Mouse (Mus musculus) heart, embryonic 12.5 days (tissue): Measurements from ENCODE around the gene Alox12. TPM values are rescaled to one million over a fixed set of nuclear protein-coding genes. Genes with fewer than 3 reads are reported as not detected.

ENCODE experiments used
- ATAC-seq: fragments of 200-750 bp; cut with Nextera tagmentation; 2 replicates; pipeline ENCODE4 v1.8.0; 2017; ENCODE audit warnings: moderate TSS enrichment, moderate library complexity; ENCODE audit not compliant: insufficient number of reproducible peaks, low FRiP score
- H3K27ac ChIP-seq: fragments of 300-500 bp; sonication (generic); 2 replicates; pipeline ENCODE4 v1.5.1; 2016; ENCODE audit warnings: mild to moderate bottlenecking, moderate library complexity; ENCODE audit not compliant: poor library complexity, severe bottlenecking
- H3K27me3 ChIP-seq: fragments of 300-500 bp; sonication (generic); replicated peaks from 2 replicates; pipeline ENCODE4 v1.6.1; 2016; ENCODE audit warnings: mild to moderate bottlenecking, moderate library complexity
- H3K36me3 ChIP-seq: fragments of 300-500 bp; sonication (generic); 2 replicates; pipeline ENCODE4 v1.6.1; 2016; ENCODE audit warnings: mild to moderate bottlenecking, moderate library complexity
- H3K4me1 ChIP-seq: fragments of 300-500 bp; sonication (generic); replicated peaks from 2 replicates; pipeline ENCODE4 v1.6.1; 2016; ENCODE audit warnings: mild to moderate bottlenecking
- H3K4me2 ChIP-seq: fragments of 300-500 bp; sonication (generic); 2 replicates; pipeline ENCODE4 v1.6.1; 2016; ENCODE audit warnings: mild to moderate bottlenecking, moderate library complexity
- H3K4me3 ChIP-seq: fragments of 300-500 bp; sonication (generic); 2 replicates; pipeline ENCODE4 v1.5.1; 2016; ENCODE audit warnings: mild to moderate bottlenecking
- H3K9ac ChIP-seq: fragments of 300-500 bp; sonication (generic); 2 replicates; pipeline ENCODE4 v1.6.1; 2016; ENCODE audit warnings: mild to moderate bottlenecking, moderate library complexity
- H3K9me3 ChIP-seq: fragments of 300-500 bp; sonication (generic); replicated peaks from 2 replicates; pipeline ENCODE4 v1.6.1; 2016; ENCODE audit warnings: mild to moderate bottlenecking, moderate library complexity
- WGBS: fragments of 180-500 bp; shearing (Covaris S2); methylation state at CpG from one replicate; pipeline ENCODE4 v1.1.7; 2016; 5-methylcytosine and 5-hydroxymethylcytosine counted together
- polyA plus RNA-seq: library from polyadenylated mRNA; unstranded; fragments of >200 nt; fragmentation: Nextera tagmentation; extraction: Ambion mirVana; gene quantifications from 2 replicates; pipeline ENCODE4 v1.2.1, GENCODE M21; 2016

Alox12 gene
- polyA plus RNA-seq, 1 experiment from 2014 or later = 3.8 TPM

- H3K27me3 ChIP-seq = no peaks in the 10 kb centered on the region
- 56% methylated on average over 3 of the region's 3 CpGs for WGBS
- H3K27ac ChIP-seq = no peak overlapping the region
Measured at GRCm38 (mm10) chr11:70280441-70280840, 25.3 kb upstream of the Alox12 start.

GRCm38 (mm10) chr11:70278961-70279360 lies 23.8 kb upstream of the Alox12 start:
- no peak overlapping the region for H3K4me2 ChIP-seq
- H3K9me3 ChIP-seq = 0 out of 2 replicates have a peak, but pooled peaks cover 6% of the 10 kb centered on the region
- no peak overlapping the region for H3K4me3 ChIP-seq
- WGBS = 84% methylated on average over 3 of the region's 3 CpGs
- ATAC-seq = no peak
- H3K27me3 ChIP-seq = no peaks in the 10 kb centered on the region
- no peaks in the 10 kb centered on the region for H3K36me3 ChIP-seq
- 0 out of 2 replicates have a peak, but pooled peaks cover 10% of the 10 kb centered on the region for H3K4me1 ChIP-seq
- no peak overlapping the region for H3K9ac ChIP-seq
- H3K27ac ChIP-seq = no peak overlapping the region

More at GRCm38 (mm10) chr11:70280441-70280840, 25.3 kb upstream of the Alox12 start:
- ATAC-seq = no peak
- Histone ChIP-seq H3K4me2 (no peak overlapping the region), H3K9ac (no peak overlapping the region), H3K4me1 (0 out of 2 replicates have a peak, but pooled peaks cover 10% of the 10 kb centered on the region), H3K4me3 (no peak overlapping the region), H3K36me3 (no peaks in the 10 kb centered on the region), H3K9me3 (0 out of 2 replicates have a peak, but pooled peaks cover 6% of the 10 kb centered on the region)

GRCm38 (mm10) chr11:70271641-70272040 lies 16.5 kb upstream of the Alox12 start:
- Histone ChIP-seq H3K4me3 (no peak overlapping the region), H3K9ac (no peak overlapping the region), H3K27me3 (no peaks in the 10 kb centered on the region), H3K36me3 (no peaks in the 10 kb centered on the region), H3K4me1 (peaks cover 9% of the 10 kb centered on the region), H3K27ac (no peak overlapping the region), H3K4me2 (no peak overlapping the region), H3K9me3 (no peaks in the 10 kb centered on the region)
- WGBS = 76% methylated on average over 7 of the region's 7 CpGs
- ATAC-seq = no peak

- ATAC-seq = no peak
- 73% methylated on average over 1 of the region's 1 CpGs for WGBS
- Histone ChIP-seq H3K4me1 (peaks cover 15% of the 10 kb centered on the region), H3K27ac (peak overlapping the region; percentile 38; the same call in 1 of the 2 replicates), H3K9ac (no peak overlapping the region), H3K9me3 (peaks cover 2% of the 10 kb centered on the region; the same call in 1 of the 2 replicates), H3K36me3 (no peaks in the 10 kb centered on the region), H3K4me3 (no peak overlapping the region), H3K4me2 (no peak overlapping the region), H3K27me3 (no peaks in the 10 kb centered on the region)
Measured at GRCm38 (mm10) chr11:70266405-70266804, 11.3 kb upstream of the Alox12 start.

- Histone ChIP-seq H3K36me3 (no peaks in the 10 kb centered on the region), H3K9me3 (peaks cover 2% of the 10 kb centered on the region; the same call in 1 of the 2 replicates), H3K4me1 (peaks cover 15% of the 10 kb centered on the region), H3K27me3 (no peaks in the 10 kb centered on the region), H3K4me2 (no peak overlapping the region), H3K4me3 (no peak overlapping the region), H3K27ac (no peak overlapping the region), H3K9ac (no peak overlapping the region)
- no peak for ATAC-seq
- 68% methylated on average over 4 of the region's 4 CpGs for WGBS
Measured at GRCm38 (mm10) chr11:70265819-70266218, 10.7 kb upstream of the Alox12 start.

- WGBS = 41% methylated on average over 3 of the region's 3 CpGs
- peaks cover 15% of the 10 kb centered on the region for H3K4me1 ChIP-seq
- H3K27me3 ChIP-seq = no peaks in the 10 kb centered on the region
- no peak overlapping the region for H3K27ac ChIP-seq
- no peak overlapping the region for H3K4me3 ChIP-seq
- H3K9me3 ChIP-seq = peaks cover 2% of the 10 kb centered on the region; the same call in 1 of the 2 replicates
- H3K36me3 ChIP-seq = no peaks in the 10 kb centered on the region
- no peak overlapping the region for H3K9ac ChIP-seq
- ATAC-seq = no peak
- H3K4me2 ChIP-seq = no peak overlapping the region
Measured at GRCm38 (mm10) chr11:70265252-70265651, 10.1 kb upstream of the Alox12 start.

- no peak for ATAC-seq
- Histone ChIP-seq H3K27ac (no peak overlapping the region), H3K36me3 (no peaks in the 10 kb centered on the region), H3K4me1 (peaks cover 10% of the 10 kb centered on the region; the same call in 1 of the 2 replicates), H3K4me3 (no peak overlapping the region), H3K9ac (no peak overlapping the region), H3K4me2 (no peak overlapping the region), H3K27me3 (peaks cover 31% of the 10 kb centered on the region), H3K9me3 (peaks cover 2% of the 10 kb centered on the region; the same call in 1 of the 2 replicates)
- WGBS = 85% methylated on average over 4 of the region's 4 CpGs
Measured at GRCm38 (mm10) chr11:70259035-70259434, 3.9 kb upstream of the Alox12 start.

GRCm38 (mm10) chr11:70254337-70254736 lies 816 bp downstream of the Alox12 start:
- peaks cover 72% of the 10 kb centered on the region for H3K27me3 ChIP-seq
- no peak overlapping the region for H3K27ac ChIP-seq
- H3K4me2 ChIP-seq = peak overlapping the region; percentile 72
- WGBS = 5% methylated on average over 18 of the region's 18 CpGs
- H3K36me3 ChIP-seq = no peaks in the 10 kb centered on the region
- no peaks in the 10 kb centered on the region for H3K9me3 ChIP-seq
- peak overlapping the region; percentile 39 for H3K4me3 ChIP-seq
- peaks cover 10% of the 10 kb centered on the region; the same call in 1 of the 2 replicates for H3K4me1 ChIP-seq
- peak overlapping the region; percentile 42 for H3K9ac ChIP-seq
- ATAC-seq = no peak

GRCm38 (mm10) chr11:70251853-70252252 lies 3.3 kb downstream of the Alox12 start:
- H3K4me3 ChIP-seq = no peak overlapping the region
- H3K9me3 ChIP-seq = no peaks in the 10 kb centered on the region
- no peak for ATAC-seq
- no peak overlapping the region for H3K27ac ChIP-seq
- peaks cover 10% of the 10 kb centered on the region; the same call in 1 of the 2 replicates for H3K4me1 ChIP-seq
- H3K4me2 ChIP-seq = no peak overlapping the region
- H3K36me3 ChIP-seq = no peaks in the 10 kb centered on the region
- no peak overlapping the region for H3K9ac ChIP-seq
- 61% methylated on average over 8 of the region's 8 CpGs for WGBS
- peaks cover 71% of the 10 kb centered on the region for H3K27me3 ChIP-seq

- Histone ChIP-seq H3K9ac (no peak overlapping the region), H3K27me3 (peaks cover 68% of the 10 kb centered on the region)
- ATAC-seq = no peak
Measured at GRCm38 (mm10) chr11:70250150-70250549, 5.0 kb downstream of the Alox12 start.

GRCm38 (mm10) chr11:70247136-70247845 lies 7.9 kb downstream of the Alox12 start:
- no peak for ATAC-seq
- Histone ChIP-seq H3K9ac (no peak overlapping the region), H3K36me3 (no peaks in the 10 kb centered on the region), H3K27ac (no peak overlapping the region), H3K4me1 (no peaks in the 10 kb centered on the region), H3K4me2 (no peak overlapping the region), H3K27me3 (peaks cover 50% of the 10 kb centered on the region), H3K4me3 (no peak overlapping the region), H3K9me3 (no peaks in the 10 kb centered on the region)
- WGBS = 42% methylated on average over 9 of the region's 9 CpGs

More at GRCm38 (mm10) chr11:70250150-70250549, 5.0 kb downstream of the Alox12 start:
- H3K36me3 ChIP-seq = no peaks in the 10 kb centered on the region
- WGBS = 52% methylated on average over 11 of the region's 11 CpGs
- peaks cover 6% of the 10 kb centered on the region; the same call in 1 of the 2 replicates for H3K4me1 ChIP-seq
- H3K4me3 ChIP-seq = no peak overlapping the region
- H3K4me2 ChIP-seq = no peak overlapping the region
- H3K9me3 ChIP-seq = no peaks in the 10 kb centered on the region
- H3K27ac ChIP-seq = no peak overlapping the region
